Mouse (Mus musculus) bone marrow macrophage, adult 2 months (primary cell): Measurements from ENCODE around the gene Scgb1a1. TPM values are rescaled to one million over a fixed set of nuclear protein-coding genes. Genes with fewer than 3 reads are reported as not detected.
"Not testable (repeated sequence)": the region's sequence is repeated elsewhere in the genome, so short reads cannot be mapped to it uniquely, and the experiment has no call there.

ENCODE experiments used
- H3K27ac ChIP-seq: 2 replicates; pipeline ENCODE4 v1.5.1; 2012; ENCODE audit warnings: low read depth, low read length; ENCODE audit not compliant: insufficient read depth
- H3K4me1 ChIP-seq: 2 replicates; pipeline ENCODE4 v1.6.1; 2012; ENCODE audit warnings: low read length; ENCODE audit not compliant: control insufficient read depth, insufficient read depth
- H3K4me3 ChIP-seq: 2 replicates; pipeline ENCODE4 v1.5.1; 2012; ENCODE audit warnings: mild to moderate bottlenecking, low read length, moderate library complexity; ENCODE audit not compliant: insufficient read depth
- CTCF ChIP-seq: IDR thresholded peaks from 2 replicates; pipeline ENCODE4 v1.5.1; 2012; ENCODE audit warnings: low read depth, mild to moderate bottlenecking, low read length, moderate library complexity
- POLR2A ChIP-seq: IDR thresholded peaks from 2 replicates; pipeline ENCODE4 v1.6.1; 2012; ENCODE audit warnings: mild to moderate bottlenecking, low read depth, low read length, borderline replicate concordance
- polyA plus RNA-seq: library from polyadenylated mRNA; stranded (reverse); fragments of >200 nt; gene quantifications from 2 replicates; pipeline ENCODE4 v1.2.4, GENCODE M21; 2012; ENCODE audit not compliant: missing spikeins, insufficient read depth, insufficient read length

The Scgb1a1 gene
- polyA plus RNA-seq, 1 experiment = not detected

GRCm38 (mm10) chr19:9101062-9101457 is 13.3 kb upstream of the Scgb1a1 start:
- no peak overlapping the region for H3K27ac ChIP-seq
- TF ChIP-seq CTCF (no peak), POLR2A (no peak)

GRCm38 (mm10) chr19:9100297-9101061 is 12.7 kb upstream of the Scgb1a1 start:
- Histone ChIP-seq H3K27ac (no peak overlapping the region), H3K4me3 (no peak overlapping the region), H3K4me1 (peaks cover 3% of the 10 kb centered on the region)
- TF ChIP-seq POLR2A = no peak
- no peak for TF ChIP-seq CTCF

More at GRCm38 (mm10) chr19:9101062-9101457, 13.3 kb upstream of the Scgb1a1 start:
- Histone ChIP-seq H3K4me1 (peaks cover 3% of the 10 kb centered on the region), H3K4me3 (no peak overlapping the region)

- Histone ChIP-seq H3K27ac (no peak overlapping the region), H3K4me1 (peaks cover 3% of the 10 kb centered on the region), H3K4me3 (no peak overlapping the region)
- TF ChIP-seq CTCF (no peak), POLR2A (no peak)
Observed at GRCm38 (mm10) chr19:9099751-9100150, 12.0 kb upstream of the Scgb1a1 start.

DNA sequence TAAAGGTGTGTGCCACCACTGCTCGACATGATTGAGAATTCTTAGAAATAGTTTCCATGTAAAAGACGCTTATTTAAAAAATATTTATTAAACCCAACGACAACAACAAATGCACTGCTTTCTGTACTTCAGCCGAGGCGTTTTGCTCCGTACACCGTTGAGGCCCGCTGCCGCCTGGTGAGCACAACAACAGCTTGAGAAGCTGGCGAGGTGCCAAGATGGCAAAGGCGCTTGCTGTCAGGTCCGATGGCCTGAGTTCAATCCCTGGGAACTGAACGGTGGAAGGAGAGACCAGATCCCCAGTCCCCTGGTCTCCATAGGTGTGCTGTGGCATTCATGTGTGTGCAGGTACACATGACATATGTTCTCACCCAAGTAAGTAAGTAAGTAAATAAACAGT is 9.7 kb upstream of the Scgb1a1 start:
- TF ChIP-seq POLR2A = no peak
- TF ChIP-seq CTCF = no peak
- Histone ChIP-seq H3K4me1 (peaks cover 3% of the 10 kb centered on the region), H3K27ac (no peak overlapping the region), H3K4me3 (no peak overlapping the region)

- H3K4me3 ChIP-seq = no peak overlapping the region
- no peak overlapping the region for H3K27ac ChIP-seq
- peaks cover 4% of the 10 kb centered on the region for H3K4me1 ChIP-seq
- TF ChIP-seq CTCF (no peak), POLR2A (no peak)
Observed at GRCm38 (mm10) chr19:9095111-9095510, 7.4 kb upstream of the Scgb1a1 start.

DNA sequence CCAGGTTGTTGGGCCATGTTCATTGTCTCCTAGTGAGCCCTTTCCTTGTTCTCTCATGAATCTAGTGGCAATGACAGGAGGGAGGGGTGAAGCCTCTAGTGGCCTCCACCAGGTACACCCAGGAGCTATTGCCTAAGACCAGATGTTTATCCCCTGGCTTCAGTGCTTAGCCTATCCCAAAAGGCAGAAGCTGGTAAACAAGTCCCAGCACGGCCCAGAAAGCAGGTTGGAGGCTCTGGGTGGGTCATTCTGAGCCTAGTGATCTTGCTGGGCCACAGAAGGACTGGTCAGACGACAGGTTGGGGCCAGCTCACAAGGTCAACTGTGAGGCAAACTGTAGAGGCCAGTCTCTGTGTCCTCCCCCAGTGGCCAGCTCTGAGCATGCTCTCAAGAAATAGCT is 3.0 kb upstream of the Scgb1a1 start:
- Histone ChIP-seq H3K27ac (no peak overlapping the region), H3K4me1 (peaks cover 5% of the 10 kb centered on the region), H3K4me3 (no peak overlapping the region)
- TF ChIP-seq POLR2A (no peak), CTCF (no peak)

DNA sequence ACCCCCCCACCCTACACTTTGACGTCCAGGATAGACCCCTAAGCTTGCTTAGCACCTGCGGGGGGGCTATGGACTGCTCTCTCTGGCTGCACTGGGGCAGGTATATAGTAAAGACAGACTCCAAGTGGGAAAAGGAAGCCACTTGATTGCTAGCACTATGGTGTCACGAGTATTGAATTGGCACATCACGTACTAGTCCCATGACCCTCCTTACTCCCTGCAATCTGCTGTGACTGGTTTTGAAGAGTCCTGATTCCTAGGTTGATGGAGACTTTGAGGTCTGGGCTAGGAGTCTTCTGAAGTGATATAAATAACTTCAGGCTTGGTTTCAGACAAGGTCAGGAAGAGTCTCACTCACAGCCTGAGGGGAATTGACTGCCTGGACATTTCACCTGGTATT is 2.4 kb upstream of the Scgb1a1 start:
- Histone ChIP-seq H3K4me3 (no peak overlapping the region), H3K27ac (no peak overlapping the region), H3K4me1 (peaks cover 5% of the 10 kb centered on the region)
- TF ChIP-seq CTCF (no peak), POLR2A (no peak)

GRCm38 (mm10) chr19:9083892-9084291 is 3.9 kb downstream of the Scgb1a1 start:
- not testable (repeated sequence) for H3K27ac ChIP-seq, H3K4me3 ChIP-seq
- H3K4me1 ChIP-seq = peaks cover 20% of the 10 kb centered on the region

- Histone ChIP-seq H3K4me1 (peaks cover 20% of the 10 kb centered on the region), H3K4me3 (no peak overlapping the region; the same call in 1 of the 2 replicates), H3K27ac (0 out of 2 replicates have a peak overlapping the region, but pooled peaks have one; percentile 28)
- TF ChIP-seq CTCF = no peak
- TF ChIP-seq POLR2A = no peak
Observed at GRCm38 (mm10) chr19:9083010-9083355, 4.8 kb downstream of the Scgb1a1 start.

GRCm38 (mm10) chr19:9082191-9083009 is 5.4 kb downstream of the Scgb1a1 start:
- Histone ChIP-seq H3K4me1 (peaks cover 22% of the 10 kb centered on the region), H3K27ac (peak overlapping the region; percentile 28; the same call in 1 of the 2 replicates), H3K4me3 (no peak overlapping the region; the same call in 1 of the 2 replicates)
- TF ChIP-seq CTCF (peak; percentile 87), POLR2A (no peak)
